Mouse (Mus musculus) frontal cortex, postnatal 36 days (tissue): ENCODE measurements at regions not wholly inside any gene's neighbourhood (a gene's known extent, or its start where the extent isn't known, plus 50 kb on each side); places are given as distances from the start of the nearest gene placed in this dataset.

ENCODE experiments used
- DNase-seq, 2 experiments: peaks; one replicate each; pipeline ENCODE4 v3.0.0; 2022; ENCODE audit warnings: low spot score in 2 of 2

DNA sequence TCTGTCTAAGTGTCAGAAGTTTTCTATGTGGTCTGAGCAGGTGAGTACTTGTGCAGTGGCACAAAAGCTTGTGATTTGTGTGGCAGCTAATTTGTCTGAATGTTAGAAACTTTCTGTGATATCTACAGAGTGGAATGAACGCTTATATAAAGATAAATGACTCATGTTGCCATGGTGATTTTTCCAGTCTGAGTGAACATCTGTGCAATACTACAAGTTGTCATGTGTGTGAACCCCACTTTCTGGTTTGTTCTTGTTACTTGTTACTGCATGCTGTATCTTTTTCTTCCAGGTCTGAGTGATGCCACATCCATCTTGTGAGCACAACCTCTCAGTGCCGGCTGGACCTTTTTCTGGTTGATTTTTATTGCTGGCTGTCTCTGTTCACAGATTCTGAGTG is 96.8 kb downstream of the Btbd35f7 start:
- peak in 1 of 2 experiments; percentile 9 for DNase-seq

DNA sequence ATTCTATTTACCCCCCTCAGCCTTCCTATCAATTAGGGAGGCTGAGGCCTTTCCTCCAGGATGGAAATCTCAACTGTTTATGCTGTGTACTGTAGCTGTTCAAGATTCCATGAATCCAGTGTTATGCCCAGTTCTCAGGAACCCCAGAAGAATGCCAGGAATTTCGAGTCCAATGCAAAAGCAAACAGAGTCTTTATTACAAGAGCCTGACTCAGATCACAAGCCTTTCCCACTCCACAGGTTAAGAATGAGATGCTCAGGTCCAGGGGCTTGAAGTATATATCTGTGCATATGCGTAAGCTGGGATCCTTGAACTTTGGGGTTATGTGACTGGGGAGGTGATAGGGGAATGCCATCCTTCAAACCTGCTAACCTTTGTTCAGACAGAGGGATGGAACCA is 129.6 kb downstream of the Btbd35f7 start:
- no peak for DNase-seq

DNA sequence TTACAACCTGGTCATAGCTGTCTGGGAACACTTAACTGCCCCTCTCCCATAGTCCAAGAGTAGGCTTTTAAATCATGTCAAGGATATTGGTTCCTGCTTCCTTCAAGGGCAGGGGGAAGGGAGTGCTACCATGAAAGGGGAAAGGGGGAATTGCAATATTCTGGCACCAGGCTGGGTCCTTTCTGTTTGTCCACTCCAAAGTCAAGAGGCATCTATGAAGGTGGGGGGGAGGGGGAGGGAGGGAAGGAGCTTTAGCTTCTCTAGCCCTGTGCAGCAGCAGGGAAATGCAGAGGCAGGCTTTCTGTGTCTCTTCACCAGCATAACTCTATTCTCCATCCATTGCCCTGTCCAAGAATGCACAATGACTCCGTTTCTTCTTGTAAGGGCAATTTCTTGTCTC is 130.0 kb downstream of the Btbd35f7 start:
- DNase-seq: no peak

DNA sequence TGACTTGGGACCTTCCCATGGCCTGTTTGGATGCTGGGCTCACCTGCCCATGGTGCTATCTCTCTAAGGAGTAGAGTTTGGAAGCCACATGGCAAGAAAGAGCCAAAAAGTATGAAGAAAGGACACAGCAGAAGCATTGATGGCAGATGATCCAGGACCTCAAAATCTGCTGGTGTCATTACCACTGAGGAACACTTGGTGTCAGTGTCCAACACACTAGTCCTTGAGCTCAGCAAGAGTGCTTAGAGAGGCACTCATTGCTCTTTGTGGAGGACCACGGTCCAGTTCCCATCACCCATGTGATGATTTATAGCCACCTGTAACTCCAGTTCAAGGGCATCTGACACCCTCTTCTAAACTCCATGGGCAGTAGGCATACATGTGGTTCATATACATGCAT is 134.3 kb downstream of the Btbd35f7 start:
- DNase-seq: peak in 1 of 2 experiments; percentile 5
